Mouse (Mus musculus) liver, embryonic 16.5 days (tissue): ENCODE data around the gene Cbx2. TPM values are rescaled to one million over a fixed set of nuclear protein-coding genes. Genes with fewer than 3 reads are reported as not detected.

Experiments used
- ATAC-seq: fragments of 200-750 bp; cut with Nextera tagmentation; 2 replicates; pipeline ENCODE4 v1.8.0; 2017; ENCODE audit warnings: low read depth, mild to moderate bottlenecking, moderate number of reproducible peaks, moderate library complexity
- H3K27ac ChIP-seq: fragments of 300-500 bp; sonication (generic); 2 replicates; pipeline ENCODE4 v1.5.1; 2014; ENCODE audit warnings: mild to moderate bottlenecking, low read length
- H3K27me3 ChIP-seq: fragments of 300-500 bp; sonication (generic); 2 replicates; pipeline ENCODE4 v1.6.1; 2014; ENCODE audit warnings: low read depth, low read length, mixed read lengths; ENCODE audit not compliant: control insufficient read depth, insufficient read depth
- H3K36me3 ChIP-seq: fragments of 300-500 bp; sonication (generic); 2 replicates; pipeline ENCODE4 v1.6.1; 2014; ENCODE audit warnings: mild to moderate bottlenecking; ENCODE audit not compliant: control insufficient read depth, insufficient read depth
- H3K4me1 ChIP-seq: fragments of 300-500 bp; sonication (generic); 2 replicates; pipeline ENCODE4 v1.6.1; 2014; ENCODE audit warnings: low read depth, low read length, mixed read lengths; ENCODE audit not compliant: control insufficient read depth
- H3K4me2 ChIP-seq: fragments of 300-500 bp; sonication (generic); 2 replicates; pipeline ENCODE4 v1.6.1; 2014; ENCODE audit warnings: low read depth, low read length, mixed read lengths
- H3K4me3 ChIP-seq: fragments of 300-500 bp; sonication (generic); 2 replicates; pipeline ENCODE4 v1.5.1; 2014; ENCODE audit warnings: low read depth, mild to moderate bottlenecking, low read length
- H3K9ac ChIP-seq: fragments of 300-500 bp; sonication (generic); 2 replicates; pipeline ENCODE4 v1.6.1; 2014; ENCODE audit warnings: low read depth, low read length
- H3K9me3 ChIP-seq: fragments of 300-500 bp; sonication (generic); replicated peaks from 2 replicates; pipeline ENCODE4 v1.6.1; 2016; ENCODE audit warnings: low read length; ENCODE audit not compliant: control insufficient read depth
- WGBS: fragments of 180-500 bp; shearing (Covaris S2); extraction: QIAGEN DNeasy Blood & Tissue Kit; methylation state at CpG from one replicate; pipeline ENCODE4 v1.1.7; 2014; ENCODE audit not compliant: insufficient replicate concordance; 5-methylcytosine and 5-hydroxymethylcytosine counted together
- polyA plus RNA-seq: library from polyadenylated mRNA; unstranded; fragments of >200 nt; fragmentation: Nextera tagmentation; extraction: Ambion mirVana; gene quantifications from 2 replicates; pipeline ENCODE4 v1.2.1, GENCODE M21; 2015

Cbx2 gene
- polyA plus RNA-seq, 1 experiment from 2014 or later: 3.3 TPM

- 63% methylated on average over 22 of the region's 22 CpGs for WGBS
- Histone ChIP-seq H3K4me1 (peaks cover 19% of the 10 kb centered on the region), H3K9me3 (no peaks in the 10 kb centered on the region), H3K27ac (no peak overlapping the region), H3K4me3 (no peak overlapping the region), H3K9ac (no peak overlapping the region), H3K4me2 (no peak overlapping the region), H3K27me3 (peaks cover 97% of the 10 kb centered on the region), H3K36me3 (no peaks in the 10 kb centered on the region)
- ATAC-seq: no peak
These were observed 16.2 kb downstream of the Cbx2 start for GRCm38 (mm10) chr11:119038744-119039484.

GRCm38 (mm10) chr11:119039732-119040512 lies 17.2 kb downstream of the Cbx2 start:
- peaks cover 22% of the 10 kb centered on the region for H3K4me1 ChIP-seq
- H3K27me3 ChIP-seq: peaks cover 97% of the 10 kb centered on the region
- 11% methylated on average over 21 of the region's 21 CpGs for WGBS
- H3K36me3 ChIP-seq: no peaks in the 10 kb centered on the region
- peak overlapping the region; percentile 70 for H3K9ac ChIP-seq
- H3K9me3 ChIP-seq: no peaks in the 10 kb centered on the region
- H3K4me3 ChIP-seq: peak overlapping the region; percentile 64
- no peak for ATAC-seq
- H3K27ac ChIP-seq: no peak overlapping the region
- peak overlapping the region; percentile 90 for H3K4me2 ChIP-seq

GRCm38 (mm10) chr11:119040600-119041324 lies 18.0 kb downstream of the Cbx2 start, which contains the start of gene Cbx8:
Gene Cbx8 (minus strand): TSS chr11:119040969.
- peaks cover 24% of the 10 kb centered on the region for H3K4me1 ChIP-seq
- H3K36me3 ChIP-seq: no peaks in the 10 kb centered on the region
- H3K4me2 ChIP-seq: peak within 1 kb of the TSS; percentile 90
- WGBS: under 1% methylated on average over 47 of the region's 63 CpGs
- peaks cover 97% of the 10 kb centered on the region for H3K27me3 ChIP-seq
- H3K9me3 ChIP-seq: no peaks in the 10 kb centered on the region
- ATAC-seq: peak; percentile 92
- H3K9ac ChIP-seq: peak within 1 kb of the TSS; percentile 70
- no peak within 1 kb of the TSS for H3K27ac ChIP-seq
- peak within 1 kb of the TSS; percentile 64 for H3K4me3 ChIP-seq

GRCm38 (mm10) chr11:119041325-119041716 lies 18.6 kb downstream of the Cbx2 start:
- Histone ChIP-seq H3K9me3 (no peaks in the 10 kb centered on the region), H3K4me1 (peaks cover 27% of the 10 kb centered on the region)
- under 1% methylated on average over 27 of the region's 31 CpGs for WGBS

GRCm38 (mm10) chr11:119041750-119042465 lies 19.1 kb downstream of the Cbx2 start:
- no peaks in the 10 kb centered on the region for H3K9me3 ChIP-seq
- H3K4me3 ChIP-seq: peak overlapping the region; percentile 64
- WGBS: 2% methylated on average over 31 of the region's 31 CpGs
- no peaks in the 10 kb centered on the region for H3K36me3 ChIP-seq
- no peak for ATAC-seq
- H3K9ac ChIP-seq: peak overlapping the region; percentile 60; the same call in 1 of the 2 replicates
- no peak overlapping the region for H3K27ac ChIP-seq
- peaks cover 32% of the 10 kb centered on the region for H3K4me1 ChIP-seq
- H3K4me2 ChIP-seq: peak overlapping the region; percentile 90
- peaks cover 97% of the 10 kb centered on the region for H3K27me3 ChIP-seq

More at GRCm38 (mm10) chr11:119041325-119041716, 18.6 kb downstream of the Cbx2 start:
- Histone ChIP-seq H3K4me2 (peak overlapping the region; percentile 90), H3K9ac (peak overlapping the region; percentile 60), H3K4me3 (peak overlapping the region; percentile 64), H3K27me3 (peaks cover 97% of the 10 kb centered on the region), H3K27ac (no peak overlapping the region), H3K36me3 (no peaks in the 10 kb centered on the region)
- ATAC-seq: peak; percentile 12

- no peak overlapping the region for H3K9ac ChIP-seq
- ATAC-seq: no peak
- H3K4me1 ChIP-seq: peaks cover 33% of the 10 kb centered on the region
These were observed 19.9 kb downstream of the Cbx2 start for GRCm38 (mm10) chr11:119042466-119043272.

GRCm38 (mm10) chr11:119043273-119043540 lies 20.4 kb downstream of the Cbx2 start:
- Histone ChIP-seq H3K9ac (no peak overlapping the region), H3K4me2 (no peak overlapping the region), H3K4me1 (peaks cover 33% of the 10 kb centered on the region), H3K4me3 (no peak overlapping the region), H3K27ac (no peak overlapping the region), H3K27me3 (peaks cover 97% of the 10 kb centered on the region), H3K36me3 (no peaks in the 10 kb centered on the region), H3K9me3 (no peaks in the 10 kb centered on the region)
- ATAC-seq: no peak
- WGBS: 7% methylated on average over 4 of the region's 4 CpGs

More at GRCm38 (mm10) chr11:119042466-119043272, 19.9 kb downstream of the Cbx2 start:
- Histone ChIP-seq H3K27me3 (peaks cover 97% of the 10 kb centered on the region), H3K4me3 (no peak overlapping the region), H3K4me2 (no peak overlapping the region), H3K9me3 (no peaks in the 10 kb centered on the region), H3K36me3 (no peaks in the 10 kb centered on the region), H3K27ac (no peak overlapping the region)
- under 1% methylated on average over 52 of the region's 52 CpGs for WGBS
